Mouse (Mus musculus) lung, postnatal 25 days (tissue): ENCODE data around the gene Yjefn3.
A peak's percentile ranks its signal among the peaks of the same experiment; 100 is the strongest.

ENCODE experiments used
- DNase-seq: peaks from one replicate; pipeline ENCODE4 v3.0.0; 2022; ENCODE audit warnings: low spot score

Yjefn3 gene

GRCm38 (mm10) chr8:69879678-69880077 lies 22.8 kb downstream of the Yjefn3 start:
- no peak for DNase-seq

- no peak for DNase-seq
Observed at GRCm38 (mm10) chr8:69877992-69878391, 24.5 kb downstream of the Yjefn3 start.

GRCm38 (mm10) chr8:69877396-69877795 lies 25.1 kb downstream of the Yjefn3 start:
- DNase-seq = no peak

- DNase-seq = no peak
Observed at GRCm38 (mm10) chr8:69876967-69877366, 25.5 kb downstream of the Yjefn3 start.

- DNase-seq = no peak
Observed at GRCm38 (mm10) chr8:69876097-69876496, 26.4 kb downstream of the Yjefn3 start.

GRCm38 (mm10) chr8:69874654-69875053 lies 27.9 kb downstream of the Yjefn3 start:
- DNase-seq = no peak

GRCm38 (mm10) chr8:69874155-69874554 lies 28.4 kb downstream of the Yjefn3 start:
- peak; percentile 57 for DNase-seq

GRCm38 (mm10) chr8:69870907-69871306 lies 31.6 kb downstream of the Yjefn3 start:
- no peak for DNase-seq

GRCm38 (mm10) chr8:69870003-69870765 lies 32.3 kb downstream of the Yjefn3 start:
- DNase-seq = no peak

- no peak for DNase-seq
Observed at GRCm38 (mm10) chr8:69867696-69868326, 34.7 kb downstream of the Yjefn3 start.

- DNase-seq = no peak
Observed at GRCm38 (mm10) chr8:69864180-69864579, 38.3 kb downstream of the Yjefn3 start.

GRCm38 (mm10) chr8:69863387-69864020 lies 39.0 kb downstream of the Yjefn3 start:
- DNase-seq = no peak

GRCm38 (mm10) chr8:69861251-69861650 lies 41.3 kb downstream of the Yjefn3 start:
- DNase-seq = no peak

- DNase-seq = no peak
Observed at GRCm38 (mm10) chr8:69860807-69861206, 41.7 kb downstream of the Yjefn3 start.

GRCm38 (mm10) chr8:69853869-69854268 lies 48.6 kb downstream of the Yjefn3 start:
- no peak for DNase-seq

GRCm38 (mm10) chr8:69850926-69851506 lies 51.5 kb downstream of the Yjefn3 start:
- DNase-seq = no peak

- no peak for DNase-seq
Observed at GRCm38 (mm10) chr8:69849899-69850298, 52.6 kb downstream of the Yjefn3 start.

- DNase-seq = peak; percentile 79
Observed at GRCm38 (mm10) chr8:69848951-69849350, 53.6 kb downstream of the Yjefn3 start.

- no peak for DNase-seq
Observed at GRCm38 (mm10) chr8:69847167-69848065, 55.1 kb downstream of the Yjefn3 start.
